Mouse (Mus musculus) liver, embryonic 11.5 days (tissue): ENCODE results near the gene Ilf3. TPM values are rescaled to one million over a fixed set of nuclear protein-coding genes. Genes with fewer than 3 reads are reported as not detected.

Source experiments
- ATAC-seq: fragments of 200-750 bp; cut with Nextera tagmentation; replicated peaks from 2 replicates; pipeline ENCODE4 v1.8.0; 2017; ENCODE audit warnings: moderate number of reproducible peaks, mild to moderate bottlenecking, moderate TSS enrichment, moderate library complexity; ENCODE audit not compliant: low FRiP score
- DNase-seq: peaks from one replicate; pipeline ENCODE4 v3.0.0-alpha.2; 2017; ENCODE audit warnings: low spot score
- H3K27ac ChIP-seq: fragments of 300-500 bp; sonication (generic); 2 replicates; pipeline ENCODE4 v1.5.1; 2014; ENCODE audit warnings: mild to moderate bottlenecking, low read depth, low read length, control low read depth
- H3K27me3 ChIP-seq: fragments of 300-500 bp; sonication (generic); replicated peaks from 2 replicates; pipeline ENCODE4 v1.6.1; 2014; ENCODE audit warnings: low read length, mixed read lengths; ENCODE audit not compliant: control insufficient read depth, insufficient read depth
- H3K36me3 ChIP-seq: fragments of 300-500 bp; sonication (generic); 2 replicates; pipeline ENCODE4 v1.6.1; 2014; ENCODE audit warnings: mild to moderate bottlenecking, low read length, moderate library complexity, mixed read lengths; ENCODE audit not compliant: control insufficient read depth, insufficient read depth
- H3K4me1 ChIP-seq: fragments of 300-500 bp; sonication (generic); replicated peaks from 2 replicates; pipeline ENCODE4 v1.6.1; 2014; ENCODE audit warnings: low read length, mixed read lengths; ENCODE audit not compliant: control insufficient read depth, insufficient read depth
- H3K4me2 ChIP-seq: fragments of 300-500 bp; sonication (generic); 2 replicates; pipeline ENCODE4 v1.6.1; 2014; ENCODE audit warnings: mild to moderate bottlenecking, control low read depth, moderate library complexity
- H3K4me3 ChIP-seq: fragments of 300-500 bp; sonication (generic); 2 replicates; pipeline ENCODE4 v1.5.1; 2014; ENCODE audit warnings: low read depth, low read length, control low read depth
- H3K9ac ChIP-seq: fragments of 300-500 bp; sonication (generic); 2 replicates; pipeline ENCODE4 v1.6.1; 2014; ENCODE audit warnings: low read depth, low read length, control low read depth
- H3K9me3 ChIP-seq: fragments of 300-500 bp; sonication (generic); 2 replicates; pipeline ENCODE4 v1.6.1; 2016; ENCODE audit warnings: low read length, inconsistent platforms, mixed read lengths; ENCODE audit not compliant: control insufficient read depth
- WGBS: fragments of 180-500 bp; shearing (Covaris S2); extraction: QIAGEN DNeasy Blood & Tissue Kit; methylation state at CpG from one replicate; pipeline ENCODE4 v1.1.7; 2014; 5-methylcytosine and 5-hydroxymethylcytosine counted together
- polyA plus RNA-seq: library from polyadenylated mRNA; unstranded; fragments of >200 nt; fragmentation: Nextera tagmentation; extraction: Ambion mirVana; gene quantifications from 2 replicates; pipeline ENCODE4 v1.2.1, GENCODE M21; 2014

Ilf3 gene
- polyA plus RNA-seq, 1 experiment from 2014 or later: 141 TPM

DNA sequence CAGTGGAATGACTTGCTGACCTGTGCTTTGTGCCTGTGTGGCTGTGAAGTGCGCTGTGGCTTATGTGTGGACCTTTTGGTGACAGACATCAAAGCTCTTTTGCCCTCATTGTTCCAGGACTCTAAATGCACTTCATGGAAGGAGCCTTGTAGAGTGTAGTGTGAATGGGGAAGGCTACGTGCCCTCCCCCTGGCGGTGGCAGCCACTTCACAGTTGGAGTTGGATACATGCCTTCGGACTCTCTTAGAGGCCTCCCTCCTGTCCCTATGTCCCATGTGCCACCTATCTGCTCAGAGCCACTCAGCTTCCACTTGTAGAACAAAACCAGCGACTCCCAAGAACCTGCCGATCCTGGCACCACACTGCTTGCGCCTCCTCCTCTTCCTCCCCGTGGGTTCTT, 66.1 kb downstream of the Ilf3 start:
- Histone ChIP-seq H3K27ac (no peak overlapping the region), H3K4me2 (no peak overlapping the region), H3K9me3 (no peaks in the 10 kb centered on the region), H3K9ac (no peak overlapping the region), H3K4me3 (no peak overlapping the region), H3K27me3 (no peaks in the 10 kb centered on the region), H3K4me1 (peaks cover 39% of the 10 kb centered on the region), H3K36me3 (no peaks in the 10 kb centered on the region)
- 94% methylated on average over 8 of the region's 8 CpGs for WGBS
- ATAC-seq (no peak), DNase-seq (no peak)

GRCm38 (mm10) chr9:21434410-21434809, 66.7 kb downstream of the Ilf3 start:
- DNase-seq: no peak
- no peak for ATAC-seq
- Histone ChIP-seq H3K36me3 (no peaks in the 10 kb centered on the region), H3K4me3 (no peak overlapping the region), H3K9me3 (no peaks in the 10 kb centered on the region), H3K9ac (no peak overlapping the region), H3K27me3 (no peaks in the 10 kb centered on the region), H3K4me2 (no peak overlapping the region), H3K27ac (no peak overlapping the region), H3K4me1 (peaks cover 39% of the 10 kb centered on the region)
- WGBS: 86% methylated on average over 2 of the region's 2 CpGs

- ATAC-seq (no peak), DNase-seq (no peak)
- Histone ChIP-seq H3K4me1 (peaks cover 39% of the 10 kb centered on the region), H3K27ac (no peak overlapping the region), H3K4me3 (no peak overlapping the region), H3K27me3 (no peaks in the 10 kb centered on the region), H3K4me2 (peak overlapping the region; percentile 16; the same call in 1 of the 2 replicates), H3K9me3 (no peaks in the 10 kb centered on the region), H3K9ac (no peak overlapping the region), H3K36me3 (no peaks in the 10 kb centered on the region)
- WGBS: 60% methylated on average over 7 of the region's 7 CpGs
Observed at GRCm38 (mm10) chr9:21435777-21436635, 68.3 kb downstream of the Ilf3 start.

GRCm38 (mm10) chr9:21437577-21437976, 69.9 kb downstream of the Ilf3 start:
- Histone ChIP-seq H3K4me2 (no peak overlapping the region), H3K4me3 (no peak overlapping the region), H3K36me3 (no peaks in the 10 kb centered on the region), H3K4me1 (peaks cover 34% of the 10 kb centered on the region), H3K9ac (no peak overlapping the region), H3K27me3 (no peaks in the 10 kb centered on the region), H3K9me3 (no peaks in the 10 kb centered on the region), H3K27ac (no peak overlapping the region)
- 88% methylated on average over 6 of the region's 6 CpGs for WGBS
- DNase-seq (no peak), ATAC-seq (no peak)

GRCm38 (mm10) chr9:21438219-21438618, 70.5 kb downstream of the Ilf3 start:
- no peaks in the 10 kb centered on the region for H3K36me3 ChIP-seq
- H3K27ac ChIP-seq: no peak overlapping the region
- peaks cover 34% of the 10 kb centered on the region for H3K4me1 ChIP-seq
- H3K4me3 ChIP-seq: no peak overlapping the region
- H3K27me3 ChIP-seq: no peaks in the 10 kb centered on the region
- WGBS: 68% methylated on average over 3 of the region's 3 CpGs
- H3K9ac ChIP-seq: no peak overlapping the region
- H3K9me3 ChIP-seq: no peaks in the 10 kb centered on the region
- ATAC-seq (no peak), DNase-seq (no peak)
- no peak overlapping the region for H3K4me2 ChIP-seq

GRCm38 (mm10) chr9:21439456-21439855, 71.8 kb downstream of the Ilf3 start:
- Histone ChIP-seq H3K4me2 (no peak overlapping the region), H3K27ac (no peak overlapping the region), H3K9ac (no peak overlapping the region), H3K9me3 (no peaks in the 10 kb centered on the region), H3K4me3 (no peak overlapping the region), H3K36me3 (no peaks in the 10 kb centered on the region), H3K4me1 (peaks cover 34% of the 10 kb centered on the region), H3K27me3 (no peaks in the 10 kb centered on the region)
- 79% methylated on average over 3 of the region's 3 CpGs for WGBS
- DNase-seq (no peak), ATAC-seq (peak; percentile 51)

GRCm38 (mm10) chr9:21439914-21440313, 72.2 kb downstream of the Ilf3 start:
- DNase-seq: no peak

GRCm38 (mm10) chr9:21440387-21440786, 72.7 kb downstream of the Ilf3 start:
- Histone ChIP-seq H3K9me3 (no peaks in the 10 kb centered on the region), H3K4me2 (no peak overlapping the region), H3K27ac (no peak overlapping the region), H3K27me3 (no peaks in the 10 kb centered on the region), H3K9ac (no peak overlapping the region), H3K36me3 (peaks cover 2% of the 10 kb centered on the region; the same call in 1 of the 2 replicates), H3K4me3 (no peak overlapping the region), H3K4me1 (peaks cover 33% of the 10 kb centered on the region)
- DNase-seq (no peak), ATAC-seq (no peak)

More at GRCm38 (mm10) chr9:21439914-21440313, 72.2 kb downstream of the Ilf3 start:
- WGBS: 89% methylated on average over 2 of the region's 2 CpGs
- H3K9ac ChIP-seq: no peak overlapping the region
- no peaks in the 10 kb centered on the region for H3K36me3 ChIP-seq
- no peak for ATAC-seq
- H3K4me2 ChIP-seq: no peak overlapping the region
- no peak overlapping the region for H3K4me3 ChIP-seq
- H3K9me3 ChIP-seq: no peaks in the 10 kb centered on the region
- H3K27me3 ChIP-seq: no peaks in the 10 kb centered on the region
- no peak overlapping the region for H3K27ac ChIP-seq
- peaks cover 34% of the 10 kb centered on the region for H3K4me1 ChIP-seq

DNA sequence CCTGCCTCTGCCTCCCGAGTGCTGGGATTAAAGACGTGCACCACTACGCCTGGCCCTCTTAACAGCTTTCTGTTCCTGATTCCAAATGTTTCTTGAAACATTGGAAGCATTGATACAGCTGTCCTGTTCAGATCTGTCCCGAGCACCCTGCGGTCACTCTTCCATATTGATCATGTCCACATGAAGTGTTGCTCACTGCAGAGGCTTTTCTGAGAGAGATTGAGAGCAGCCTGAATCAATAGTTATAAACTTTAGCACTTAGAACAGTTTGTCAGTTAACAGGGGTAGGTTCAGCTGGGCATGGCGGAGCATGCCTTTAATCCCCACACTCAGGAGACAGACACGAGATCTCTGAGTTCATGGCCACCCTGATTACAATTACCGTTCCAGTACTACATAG, 76.2 kb downstream of the Ilf3 start:
- Histone ChIP-seq H3K27ac (no peak overlapping the region), H3K9ac (no peak overlapping the region), H3K36me3 (peaks cover 2% of the 10 kb centered on the region; the same call in 1 of the 2 replicates), H3K9me3 (no peaks in the 10 kb centered on the region), H3K4me1 (peaks cover 8% of the 10 kb centered on the region), H3K4me2 (no peak overlapping the region), H3K4me3 (no peak overlapping the region), H3K27me3 (no peaks in the 10 kb centered on the region)
- 92% methylated on average over 8 of the region's 8 CpGs for WGBS
- ATAC-seq: no peak
- no peak for DNase-seq
